Mouse (Mus musculus): ENCODE results near the gene Tmem80. TPM values are rescaled to one million over a fixed set of nuclear protein-coding genes. Genes with fewer than 3 reads are reported as not detected.

The Tmem80 gene
- polyA plus RNA-seq, 1 experiment from 2014 or later = 47.4 TPM

DNA sequence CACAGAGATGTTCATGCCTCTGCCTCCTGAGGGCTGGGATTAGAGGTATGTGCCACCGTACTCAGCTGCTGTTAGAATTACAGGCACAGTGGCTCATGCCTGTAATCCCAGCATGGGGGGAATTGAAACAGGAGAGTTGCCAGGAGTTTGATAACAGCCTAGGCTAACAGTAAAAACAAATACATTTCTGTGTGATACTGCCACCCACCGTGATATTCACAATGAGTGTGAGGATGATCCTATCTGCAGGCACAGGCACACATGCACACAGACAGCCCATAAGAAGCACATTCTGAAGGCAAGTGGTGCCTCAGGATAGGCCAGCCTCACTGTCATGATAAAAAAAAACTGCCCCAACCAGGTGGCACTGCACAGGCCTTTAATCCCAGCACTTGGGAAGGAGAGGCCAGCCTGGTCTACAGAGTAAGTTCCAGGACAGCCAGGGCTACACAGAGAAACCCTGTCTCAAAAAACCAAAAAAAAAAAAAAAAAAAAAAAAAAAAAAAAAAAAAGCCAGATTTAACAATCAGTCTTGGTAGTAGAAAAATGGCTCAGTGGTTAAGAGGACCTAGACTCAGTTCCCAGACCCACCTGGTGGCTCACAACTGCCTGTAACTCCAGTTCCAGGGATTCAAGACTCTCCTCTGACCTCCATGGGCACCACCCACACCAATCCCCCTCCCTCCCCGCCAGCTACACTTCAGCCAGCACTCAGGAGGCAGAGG lies 29.5 kb upstream of the Tmem80 start:
- Histone ChIP-seq H3K4me2 (replicated peaks) (no peak overlapping the region), H3K4me3 (replicated peaks) (no peak overlapping the region), H3K27ac (replicated peaks) (no peak overlapping the region), H3K9ac (no peak overlapping the region), H3K36me3 (peaks cover 55% of the 10 kb centered on the region), H3K9me3 (replicated peaks) (no peaks in the 10 kb centered on the region), H3K27me3 (peaks cover 27% of the 10 kb centered on the region), H3K4me1 (peaks cover 16% of the 10 kb centered on the region)
- 86% methylated on average over 3 of the region's 3 CpGs for WGBS
- ATAC-seq (ENCODE audit: insufficient number of reproducible peaks, low FRiP score, low TSS enrichment, low read depth) = no peak

DNA sequence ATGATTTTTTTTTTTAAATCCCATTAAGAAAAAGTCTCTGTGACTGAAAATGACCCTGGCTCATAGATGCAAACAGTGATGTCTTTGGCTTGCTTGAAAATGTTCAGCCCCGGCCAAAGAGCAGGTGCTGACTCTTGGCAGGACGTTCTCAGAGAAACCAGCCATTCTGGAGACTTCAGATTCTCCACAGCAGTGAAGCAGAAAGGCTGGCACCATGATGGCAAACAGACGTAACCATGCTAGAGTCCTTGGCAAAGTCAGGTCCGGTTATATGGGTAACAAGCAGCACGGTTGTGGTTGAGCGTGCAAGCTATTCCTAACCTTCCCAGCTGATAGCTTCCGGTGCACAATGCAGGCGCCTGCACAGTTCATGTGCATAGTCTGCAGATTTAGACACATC lies 28.4 kb upstream of the Tmem80 start:
- WGBS = 95% methylated on average over 8 of the region's 8 CpGs
- Histone ChIP-seq H3K4me2 (replicated peaks) (no peak overlapping the region), H3K9me3 (replicated peaks) (no peaks in the 10 kb centered on the region), H3K9ac (no peak overlapping the region), H3K36me3 (peaks cover 62% of the 10 kb centered on the region), H3K4me1 (peaks cover 6% of the 10 kb centered on the region), H3K27ac (replicated peaks) (no peak overlapping the region), H3K4me3 (replicated peaks) (no peak overlapping the region), H3K27me3 (peaks cover 16% of the 10 kb centered on the region)
- ATAC-seq (ENCODE audit: insufficient number of reproducible peaks, low FRiP score, low TSS enrichment, low read depth) = no peak

DNA sequence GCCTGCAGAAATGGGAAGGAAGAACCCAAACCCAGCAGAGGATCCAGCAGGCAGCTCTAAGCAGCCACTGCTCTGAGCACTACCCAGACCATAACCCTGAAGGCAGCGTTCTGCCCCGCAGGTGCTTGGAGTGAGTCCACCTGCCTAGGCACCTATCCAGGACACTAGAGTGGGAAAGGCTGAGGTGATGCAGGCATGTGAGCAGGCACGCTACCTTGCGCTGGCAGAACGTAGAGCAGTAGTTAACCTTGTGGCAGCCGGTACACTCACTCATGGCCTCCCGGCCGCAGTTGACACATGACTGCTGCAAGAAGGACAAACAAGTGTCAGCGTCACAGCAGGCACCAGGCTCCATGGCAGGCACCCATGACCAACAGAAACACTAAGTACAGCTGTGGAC lies 26.2 kb upstream of the Tmem80 start:
- Histone ChIP-seq H3K9ac (no peak overlapping the region), H3K4me1 (no peaks in the 10 kb centered on the region), H3K36me3 (peaks cover 83% of the 10 kb centered on the region), H3K9me3 (replicated peaks) (no peaks in the 10 kb centered on the region), H3K27ac (replicated peaks) (no peak overlapping the region), H3K4me2 (replicated peaks) (no peak overlapping the region), H3K27me3 (no peaks in the 10 kb centered on the region), H3K4me3 (replicated peaks) (no peak overlapping the region)
- ATAC-seq (ENCODE audit: insufficient number of reproducible peaks, low FRiP score, low TSS enrichment, low read depth) = no peak
- WGBS = 97% methylated on average over 9 of the region's 9 CpGs

DNA sequence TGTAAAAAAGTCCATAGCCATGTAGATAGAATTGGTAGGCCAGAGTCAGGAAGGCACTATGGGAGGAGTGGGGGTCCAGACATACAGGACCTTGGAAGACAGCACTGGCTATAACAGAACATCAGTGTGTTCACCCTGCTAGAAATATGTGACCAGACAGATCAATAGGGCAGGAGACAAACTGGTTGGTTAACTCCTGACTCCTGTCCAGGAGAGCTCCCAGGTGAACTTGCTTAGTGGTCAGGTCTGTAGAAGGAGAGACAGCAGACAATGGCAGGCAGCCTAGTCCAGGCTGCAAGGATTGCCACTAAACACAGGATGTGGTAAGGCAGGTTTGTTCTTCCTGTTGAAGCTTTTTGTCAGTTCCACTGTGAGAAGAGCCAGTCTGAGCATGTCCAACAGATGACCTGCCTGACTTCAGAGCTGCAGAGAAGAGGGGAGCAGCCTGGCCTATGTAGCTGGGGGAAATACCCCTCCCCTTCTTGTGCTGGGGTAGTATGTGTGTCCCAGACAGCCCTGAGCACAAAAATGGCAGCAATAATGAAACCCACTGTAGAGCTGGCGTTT lies 24.8 kb upstream of the Tmem80 start:
- no peak for ATAC-seq (ENCODE audit: insufficient number of reproducible peaks, low FRiP score, low TSS enrichment, low read depth)
- Histone ChIP-seq H3K27me3 (no peaks in the 10 kb centered on the region), H3K4me3 (replicated peaks) (no peak overlapping the region), H3K4me2 (replicated peaks) (no peak overlapping the region), H3K4me1 (no peaks in the 10 kb centered on the region), H3K9me3 (replicated peaks) (no peaks in the 10 kb centered on the region), H3K9ac (no peak overlapping the region), H3K36me3 (peaks cover 87% of the 10 kb centered on the region), H3K27ac (replicated peaks) (no peak overlapping the region)
- 52% methylated on average over 1 of the region's 1 CpGs for WGBS

DNA sequence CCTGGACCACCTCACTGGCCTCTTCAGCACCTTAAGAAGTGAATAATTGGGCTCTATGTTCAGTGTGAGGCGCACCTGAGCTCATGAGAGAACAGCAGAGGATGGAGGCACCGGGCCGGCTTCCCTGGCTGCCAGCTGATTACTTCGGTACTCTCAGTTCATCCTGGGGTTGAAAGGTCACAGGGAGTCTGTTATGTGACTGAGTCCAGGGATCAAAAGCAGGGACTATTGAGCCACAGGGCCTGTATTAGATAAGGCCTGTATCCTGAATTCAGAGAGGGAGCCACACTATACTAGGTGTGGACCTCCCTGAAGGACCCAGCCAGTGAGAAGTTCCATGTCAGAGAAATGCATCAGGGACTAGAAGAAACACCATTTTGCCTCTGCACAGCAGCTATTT lies 23.0 kb upstream of the Tmem80 start:
- WGBS = 91% methylated on average over 4 of the region's 4 CpGs
- H3K9ac ChIP-seq = no peak overlapping the region
- peaks cover 93% of the 10 kb centered on the region for H3K36me3 ChIP-seq

DNA sequence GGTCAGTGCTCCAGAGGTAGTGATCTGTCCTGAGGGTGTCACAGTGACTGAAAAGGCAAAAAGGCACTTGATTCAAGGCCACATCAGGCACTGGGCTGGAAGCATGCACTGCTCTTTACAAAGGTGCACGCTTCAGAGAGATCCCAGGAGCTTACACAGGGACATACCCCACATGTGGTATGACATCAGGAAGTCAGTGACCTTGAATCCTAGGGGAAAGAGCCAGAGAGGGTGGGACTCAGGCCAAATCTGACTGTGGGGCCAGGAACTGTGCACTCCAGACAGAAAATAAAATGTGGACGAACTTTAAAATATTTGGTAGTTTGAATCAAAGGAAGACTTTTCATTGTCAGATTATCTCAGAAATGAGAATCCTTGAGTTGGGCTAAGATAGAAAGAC lies 13.1 kb upstream of the Tmem80 start:
- H3K36me3 ChIP-seq = peaks cover 95% of the 10 kb centered on the region
- H3K4me3 ChIP-seq (replicated peaks) = no peak overlapping the region
- H3K27ac ChIP-seq (replicated peaks) = no peak overlapping the region
- ATAC-seq (ENCODE audit: insufficient number of reproducible peaks, low FRiP score, low TSS enrichment, low read depth) = no peak
- H3K9me3 ChIP-seq (replicated peaks) = no peaks in the 10 kb centered on the region
- no peak overlapping the region for H3K4me2 ChIP-seq (replicated peaks)
- H3K9ac ChIP-seq = no peak overlapping the region
- 94% methylated on average over 2 of the region's 2 CpGs for WGBS
- no peaks in the 10 kb centered on the region for H3K27me3 ChIP-seq
- no peaks in the 10 kb centered on the region for H3K4me1 ChIP-seq

More for the DNA sequence above, 23.0 kb upstream of the Tmem80 start:
- Histone ChIP-seq H3K27me3 (no peaks in the 10 kb centered on the region), H3K9me3 (replicated peaks) (no peaks in the 10 kb centered on the region), H3K4me1 (no peaks in the 10 kb centered on the region), H3K27ac (replicated peaks) (no peak overlapping the region), H3K4me3 (replicated peaks) (no peak overlapping the region), H3K4me2 (replicated peaks) (no peak overlapping the region)
- no peak for ATAC-seq (ENCODE audit: insufficient number of reproducible peaks, low FRiP score, low TSS enrichment, low read depth)

DNA sequence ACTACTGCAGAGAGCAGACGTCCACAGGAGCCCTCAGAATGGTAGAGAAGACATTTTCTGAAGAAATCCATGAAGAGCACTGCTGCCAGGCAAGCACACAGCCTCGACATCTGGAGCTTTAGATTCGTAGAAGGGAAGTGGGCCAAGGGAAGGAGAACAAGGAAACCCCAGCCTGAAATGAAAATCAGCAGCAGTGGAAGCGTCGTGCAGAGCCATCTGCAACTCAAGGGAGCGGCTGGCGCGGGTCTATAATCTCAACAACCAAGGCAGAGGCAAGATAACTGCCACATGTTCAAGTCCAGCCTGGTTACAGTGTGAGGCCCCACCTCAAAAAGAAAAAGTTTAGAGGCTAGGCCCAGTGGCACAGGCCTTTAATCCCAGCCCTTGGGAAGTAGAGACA lies 12.5 kb upstream of the Tmem80 start:
- Histone ChIP-seq H3K27ac (replicated peaks) (no peak overlapping the region), H3K36me3 (peaks cover 93% of the 10 kb centered on the region), H3K4me2 (replicated peaks) (no peak overlapping the region), H3K9me3 (replicated peaks) (no peaks in the 10 kb centered on the region), H3K27me3 (no peaks in the 10 kb centered on the region), H3K4me3 (replicated peaks) (no peak overlapping the region), H3K4me1 (no peaks in the 10 kb centered on the region), H3K9ac (no peak overlapping the region)
- no peak for ATAC-seq (ENCODE audit: insufficient number of reproducible peaks, low FRiP score, low TSS enrichment, low read depth)
- WGBS = 86% methylated on average over 8 of the region's 8 CpGs

DNA sequence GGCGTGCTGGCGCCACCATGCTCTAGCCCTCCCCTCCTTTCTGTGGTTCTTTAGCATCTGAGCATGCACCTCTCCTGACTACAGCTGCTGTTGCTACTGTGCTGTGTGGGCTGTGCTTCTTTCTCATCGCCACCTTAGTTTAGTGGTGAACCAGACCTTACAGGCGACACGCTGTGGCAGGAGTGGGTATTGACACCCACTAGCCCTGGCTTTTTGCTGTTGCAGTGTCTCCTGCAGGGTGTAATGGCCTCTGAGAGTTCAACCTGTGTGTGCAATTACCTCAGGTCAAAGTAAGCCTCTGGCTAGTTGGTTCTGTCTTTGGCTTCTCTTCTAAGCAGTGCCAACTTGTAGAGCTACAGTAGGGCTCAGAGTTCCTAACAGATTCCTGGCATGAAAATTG lies 11.6 kb upstream of the Tmem80 start:
- peaks cover 93% of the 10 kb centered on the region for H3K36me3 ChIP-seq
- ATAC-seq (ENCODE audit: insufficient number of reproducible peaks, low FRiP score, low TSS enrichment, low read depth) = no peak
- 80% methylated on average over 5 of the region's 5 CpGs for WGBS

DNA sequence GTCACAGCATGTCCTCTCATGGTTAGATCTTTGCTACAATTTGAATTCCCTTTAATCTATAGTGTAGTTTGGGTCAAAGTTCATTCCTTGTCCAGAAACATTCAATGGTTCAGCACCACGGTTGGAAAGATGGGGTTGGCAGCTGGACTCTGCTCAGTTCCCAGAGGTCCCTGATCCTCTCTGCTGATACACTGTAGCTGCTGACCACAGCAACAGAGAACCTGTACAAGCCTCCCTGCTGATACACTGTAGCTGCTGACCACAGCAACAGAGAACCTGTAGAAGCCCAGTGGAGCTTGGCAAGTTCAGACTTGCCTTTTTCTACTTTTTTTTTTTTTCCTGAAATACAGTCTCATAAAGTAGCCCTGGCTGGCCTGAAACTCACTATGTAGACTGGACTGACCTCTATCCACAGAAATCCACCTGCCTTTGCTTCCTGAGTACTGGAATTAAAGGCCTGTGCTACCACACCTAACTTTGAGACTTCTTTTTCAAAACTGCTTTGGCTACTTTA lies 9.9 kb upstream of the Tmem80 start:
- WGBS = 81% methylated on average over 1 of the region's 1 CpGs
- Histone ChIP-seq H3K27ac (replicated peaks) (no peak overlapping the region), H3K9ac (no peak overlapping the region), H3K4me2 (replicated peaks) (no peak overlapping the region), H3K9me3 (replicated peaks) (no peaks in the 10 kb centered on the region), H3K4me1 (no peaks in the 10 kb centered on the region), H3K27me3 (no peaks in the 10 kb centered on the region), H3K36me3 (peaks cover 93% of the 10 kb centered on the region), H3K4me3 (replicated peaks) (no peak overlapping the region)
- ATAC-seq (ENCODE audit: insufficient number of reproducible peaks, low FRiP score, low TSS enrichment, low read depth) = no peak

More for the DNA sequence above, 11.6 kb upstream of the Tmem80 start:
- Histone ChIP-seq H3K4me3 (replicated peaks) (no peak overlapping the region), H3K4me2 (replicated peaks) (no peak overlapping the region), H3K4me1 (no peaks in the 10 kb centered on the region), H3K27me3 (no peaks in the 10 kb centered on the region), H3K9me3 (replicated peaks) (no peaks in the 10 kb centered on the region), H3K9ac (no peak overlapping the region), H3K27ac (replicated peaks) (no peak overlapping the region)

DNA sequence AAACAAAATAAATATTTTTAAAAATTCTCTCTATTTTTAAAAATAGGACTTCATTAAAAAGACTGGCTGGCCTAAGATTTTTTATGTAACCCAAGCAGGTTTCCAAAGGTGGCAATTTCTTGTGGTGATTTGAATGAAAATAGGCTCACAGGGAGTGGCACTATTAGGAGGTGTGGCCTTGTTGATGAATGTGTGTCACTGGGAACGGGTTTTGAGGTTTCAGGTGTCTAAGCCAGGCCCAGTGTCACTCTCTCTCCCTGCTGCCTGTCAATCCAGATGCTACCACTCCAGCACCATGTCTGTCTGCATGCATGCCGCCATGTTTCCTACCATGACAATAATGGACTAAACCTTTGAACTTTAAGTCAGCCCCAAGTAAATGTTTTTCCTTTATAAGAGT lies 8.1 kb upstream of the Tmem80 start:
- no peak for ATAC-seq (ENCODE audit: insufficient number of reproducible peaks, low FRiP score, low TSS enrichment, low read depth)
- no peaks in the 10 kb centered on the region for H3K27me3 ChIP-seq
- H3K9ac ChIP-seq = no peak overlapping the region
- no peaks in the 10 kb centered on the region for H3K9me3 ChIP-seq (replicated peaks)
- peaks cover 93% of the 10 kb centered on the region for H3K36me3 ChIP-seq
- H3K4me3 ChIP-seq (replicated peaks) = no peak overlapping the region
- no peak overlapping the region for H3K27ac ChIP-seq (replicated peaks)
- no peak overlapping the region for H3K4me2 ChIP-seq (replicated peaks)
- no peaks in the 10 kb centered on the region for H3K4me1 ChIP-seq
- WGBS = 69% methylated on average over 2 of the region's 2 CpGs

DNA sequence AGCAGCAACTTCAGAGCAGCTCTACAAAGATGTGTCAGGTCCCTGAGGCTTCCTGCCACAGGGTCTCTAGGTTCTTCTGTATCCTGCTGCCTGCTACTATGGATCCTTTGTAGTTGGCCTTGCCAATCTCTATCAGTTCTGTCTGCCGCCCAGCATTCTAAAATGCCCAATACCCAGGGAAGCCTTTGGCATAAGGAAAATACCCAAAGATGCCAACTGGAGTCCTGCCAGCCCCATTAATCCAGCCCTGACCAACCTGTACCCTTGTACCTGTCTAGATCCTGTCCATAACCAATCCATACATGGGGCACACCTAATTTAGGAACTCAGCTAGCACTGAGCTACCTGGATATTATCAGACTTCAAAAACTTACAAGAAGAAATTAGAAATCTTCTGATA lies 2.9 kb upstream of the Tmem80 start:
- Histone ChIP-seq H3K27ac (replicated peaks) (no peak overlapping the region), H3K27me3 (no peaks in the 10 kb centered on the region), H3K9me3 (replicated peaks) (no peaks in the 10 kb centered on the region), H3K4me1 (peaks cover 29% of the 10 kb centered on the region), H3K36me3 (peaks cover 45% of the 10 kb centered on the region), H3K4me3 (replicated peaks) (no peak overlapping the region), H3K4me2 (replicated peaks) (no peak overlapping the region), H3K9ac (no peak overlapping the region)
- 96% methylated on average over 1 of the region's 1 CpGs for WGBS
- ATAC-seq (ENCODE audit: insufficient number of reproducible peaks, low FRiP score, low TSS enrichment, low read depth) = no peak

All from embryonic facial prominence, embryonic 15.5 days (tissue).